Mouse (Mus musculus): Measurements from ENCODE around the gene Lep.

Gene Lep

GRCm38 (mm10) chr6:29049926-29050325, 10.1 kb upstream of the Lep start:
- DNase-seq = no peak

- no peak for DNase-seq
Measured at GRCm38 (mm10) chr6:29052188-29052587, 7.8 kb upstream of the Lep start.

- DNase-seq = no peak
Measured at GRCm38 (mm10) chr6:29053181-29053580, 6.8 kb upstream of the Lep start.

GRCm38 (mm10) chr6:29056377-29056776, 3.6 kb upstream of the Lep start:
- no peak for DNase-seq

- DNase-seq = no peak
Measured at GRCm38 (mm10) chr6:29066389-29066790, 6.4 kb downstream of the Lep start.

GRCm38 (mm10) chr6:29072258-29072657, 12.2 kb downstream of the Lep start:
- no peak for DNase-seq

GRCm38 (mm10) chr6:29073462-29074132, 13.6 kb downstream of the Lep start:
- no peak for DNase-seq

GRCm38 (mm10) chr6:29074133-29074469, 14.1 kb downstream of the Lep start:
- DNase-seq = no peak

- no peak for DNase-seq
Measured at GRCm38 (mm10) chr6:29079291-29079690, 19.3 kb downstream of the Lep start.

- DNase-seq = no peak
Measured at GRCm38 (mm10) chr6:29081826-29082363, 21.9 kb downstream of the Lep start.

GRCm38 (mm10) chr6:29082776-29083354, 22.8 kb downstream of the Lep start:
- DNase-seq = no peak

- no peak for DNase-seq
Measured at GRCm38 (mm10) chr6:29084401-29084800, 24.4 kb downstream of the Lep start.

- no peak for DNase-seq
Measured at GRCm38 (mm10) chr6:29087921-29088709, 28.1 kb downstream of the Lep start.

- no peak for DNase-seq
Measured at GRCm38 (mm10) chr6:29092234-29092633, 32.2 kb downstream of the Lep start.

GRCm38 (mm10) chr6:29092904-29093303, 32.9 kb downstream of the Lep start:
- no peak for DNase-seq

GRCm38 (mm10) chr6:29099536-29100170, 39.6 kb downstream of the Lep start:
- DNase-seq = no peak

GRCm38 (mm10) chr6:29100423-29100822, 40.4 kb downstream of the Lep start:
- DNase-seq = no peak

GRCm38 (mm10) chr6:29101248-29101864, 41.3 kb downstream of the Lep start:
- no peak for DNase-seq

- DNase-seq = no peak
Measured at GRCm38 (mm10) chr6:29108376-29108775, 48.4 kb downstream of the Lep start.

GRCm38 (mm10) chr6:29111501-29111900, 51.5 kb downstream of the Lep start:
- DNase-seq = no peak

- no peak for DNase-seq
Measured at GRCm38 (mm10) chr6:29115756-29116155, 55.7 kb downstream of the Lep start.

- DNase-seq = no peak
Measured at GRCm38 (mm10) chr6:29117417-29118104, 57.5 kb downstream of the Lep start.
